Mouse (Mus musculus): ENCODE measurements at regions not wholly inside any gene's neighbourhood (a gene's known extent, or its start where the extent isn't known, plus 50 kb on each side); places are given as distances from the start of the nearest gene placed in this dataset.

GRCm38 (mm10) chr9:84936291-84937055 lies 376.1 kb upstream of the Gm11114 start:
- no peak for ATAC-seq

GRCm38 (mm10) chr9:84966558-84967154 lies 345.9 kb upstream of the Gm11114 start:
- ATAC-seq, result no peak

GRCm38 (mm10) chr9:84969975-84970608 lies 342.5 kb upstream of the Gm11114 start:
- peak; percentile 41 for ATAC-seq

DNA sequence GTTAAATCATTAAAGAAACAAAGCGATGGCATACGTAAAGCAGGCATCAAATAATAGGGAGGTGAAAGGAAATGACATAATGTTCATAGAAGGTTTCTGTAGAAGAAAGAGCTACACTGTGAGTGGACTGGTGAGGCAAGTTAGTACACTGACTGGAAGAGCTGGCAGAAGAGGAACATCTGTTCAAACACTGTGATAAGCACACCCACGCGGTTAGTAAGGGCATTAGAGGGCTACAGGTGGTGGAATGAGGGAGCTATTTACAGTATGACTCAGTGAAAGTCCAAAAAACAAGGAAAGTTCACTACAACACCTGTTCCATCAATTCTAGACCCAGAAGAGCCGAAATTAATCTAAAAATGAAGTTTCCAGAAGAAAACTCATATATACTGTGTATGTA lies 335.1 kb upstream of the Gm11114 start:
- no peak for ATAC-seq

DNA sequence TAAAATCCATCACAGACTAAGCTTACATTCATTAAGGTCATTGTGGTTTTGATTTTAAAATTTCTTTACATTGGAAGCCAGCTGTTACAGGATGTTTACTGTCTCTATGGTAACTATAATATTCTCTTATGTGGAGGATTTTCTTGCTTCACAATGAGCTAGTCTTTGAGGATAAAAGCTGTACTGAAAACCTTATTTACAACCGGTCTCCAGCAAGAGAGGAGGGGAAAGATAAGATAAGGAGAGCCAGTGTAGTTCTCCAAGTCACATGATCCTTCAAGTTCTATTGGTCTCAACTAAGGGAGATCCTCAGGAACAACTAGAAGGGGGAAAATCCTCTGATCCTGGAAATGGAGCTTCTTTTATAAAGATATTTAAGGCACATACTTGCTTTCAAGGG lies 309.2 kb upstream of the Gm11114 start:
- ATAC-seq, result peak; percentile 49

- ATAC-seq, result peak; percentile 68
These were observed 301.2 kb upstream of the Gm11114 start for GRCm38 (mm10) chr9:85011361-85011760.

- no peak for ATAC-seq
These were observed 264.2 kb upstream of the Gm11114 start for GRCm38 (mm10) chr9:85048112-85048978.

DNA sequence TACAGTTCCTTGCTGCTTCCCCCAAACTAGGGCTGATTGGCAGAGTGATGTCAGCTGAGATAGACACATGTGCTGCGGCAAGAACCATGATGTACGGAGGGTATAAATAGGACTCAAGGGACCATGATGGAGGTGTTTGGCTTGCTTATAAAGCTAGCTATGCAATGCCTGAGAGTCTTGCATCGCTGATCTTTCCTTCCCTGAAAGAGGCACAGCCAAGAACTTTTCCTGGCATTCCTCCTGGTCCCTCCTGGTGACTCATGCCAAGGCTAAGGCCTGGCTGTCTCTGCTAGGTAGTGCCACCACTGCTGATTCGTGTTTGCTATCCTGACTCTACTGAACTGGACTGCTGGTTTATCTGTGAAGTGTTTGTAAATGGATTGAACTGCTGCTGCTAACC lies 260.0 kb upstream of the Gm11114 start:
- ATAC-seq, result no peak

DNA sequence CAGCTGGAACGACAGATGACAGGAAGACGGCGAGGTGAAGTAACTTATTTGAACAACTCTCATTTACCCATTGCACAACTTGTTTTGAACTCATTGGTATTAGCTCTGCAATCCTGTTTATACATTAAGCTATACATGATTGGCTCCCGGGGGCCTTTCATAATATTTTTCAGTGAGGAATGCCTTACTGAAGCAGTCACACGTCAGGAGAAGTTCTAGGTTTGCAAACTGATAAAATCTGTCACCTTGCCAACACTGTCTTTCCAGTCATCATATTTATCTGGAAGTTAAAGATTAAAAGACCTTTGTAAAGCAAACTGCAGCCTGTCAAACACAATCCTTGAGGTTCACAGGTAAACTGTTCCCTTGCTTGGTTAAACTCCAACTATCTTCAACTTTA lies 232.6 kb upstream of the Gm11114 start:
- ATAC-seq, result no peak

DNA sequence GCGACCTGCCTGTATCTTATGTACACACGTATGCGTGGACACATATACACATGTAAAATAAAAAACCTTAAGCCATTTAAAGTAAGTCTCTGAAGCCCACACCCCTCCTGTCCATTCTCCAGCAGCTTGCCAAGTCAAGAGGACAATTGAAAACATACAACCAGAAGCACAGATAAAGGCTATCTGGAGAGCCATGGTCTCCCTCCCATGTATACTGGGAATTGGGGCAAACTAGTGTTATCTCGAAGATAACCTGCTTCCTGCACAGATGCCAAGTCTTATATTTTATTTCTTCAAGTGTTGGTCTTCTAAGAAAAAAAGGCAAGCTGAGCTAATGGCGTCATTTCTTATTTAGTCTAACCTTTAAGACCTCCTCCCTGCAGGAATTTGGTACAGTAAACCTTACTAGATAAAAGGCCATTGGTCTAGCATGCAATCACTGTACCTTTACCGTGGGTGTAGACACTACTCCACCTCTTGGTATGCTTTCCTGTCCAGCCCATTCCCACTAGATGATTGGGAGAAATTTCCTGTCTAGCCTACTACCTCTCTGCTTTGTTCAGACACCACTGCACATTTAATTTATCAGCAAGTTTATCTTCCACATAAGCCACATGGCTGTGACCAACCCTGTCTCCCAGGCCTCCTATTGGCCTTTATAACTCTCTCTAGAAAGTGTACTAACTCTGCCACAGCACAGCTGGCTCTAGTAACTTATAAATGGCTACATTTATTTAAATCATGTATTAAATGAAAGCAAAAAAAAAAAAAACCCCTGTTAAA lies 223.8 kb upstream of the Gm11114 start:
- ATAC-seq, result no peak

DNA sequence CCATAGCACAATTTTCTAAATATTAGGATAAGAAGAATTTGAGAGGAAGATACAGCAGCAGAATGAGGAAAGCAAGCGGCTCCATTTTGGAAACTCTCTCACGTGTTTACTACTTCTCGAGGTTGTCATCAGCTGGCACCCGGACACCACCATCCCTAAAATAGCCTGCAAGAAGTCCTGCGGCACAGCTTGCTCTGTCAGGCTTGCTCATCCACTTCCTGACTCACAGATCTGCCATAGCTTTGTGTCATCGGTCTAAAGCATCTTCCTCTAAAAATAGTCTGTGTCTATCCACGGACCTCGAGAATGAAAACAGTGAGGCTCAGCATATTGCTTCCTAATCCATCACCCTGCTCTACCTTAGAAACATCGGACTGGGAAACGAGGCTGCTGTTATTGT lies 222.3 kb upstream of the Gm11114 start:
- no peak for ATAC-seq

- ATAC-seq, result peak; percentile 69
These were observed 217.3 kb upstream of the Gm11114 start for GRCm38 (mm10) chr9:85095234-85095633.

DNA sequence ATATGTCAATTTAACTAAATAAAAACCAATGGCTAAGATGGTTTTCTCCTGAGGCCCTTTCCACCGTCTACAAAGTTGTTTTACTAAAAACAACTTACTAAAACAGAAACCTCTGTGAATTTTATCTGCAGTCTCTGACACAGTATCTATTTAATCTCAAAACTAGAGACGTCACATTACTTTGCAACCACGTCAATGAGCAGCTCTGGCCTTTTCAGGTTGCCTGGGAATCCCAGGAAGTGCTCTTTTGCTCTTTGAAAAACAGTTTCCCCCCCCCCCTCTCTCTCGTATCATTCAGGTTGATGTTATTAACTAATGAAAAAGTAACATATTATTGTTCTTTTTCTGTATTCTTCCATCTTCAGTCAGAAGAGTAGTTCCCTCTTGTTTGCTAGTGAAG lies 216.1 kb upstream of the Gm11114 start:
- ATAC-seq, result peak; percentile 73

DNA sequence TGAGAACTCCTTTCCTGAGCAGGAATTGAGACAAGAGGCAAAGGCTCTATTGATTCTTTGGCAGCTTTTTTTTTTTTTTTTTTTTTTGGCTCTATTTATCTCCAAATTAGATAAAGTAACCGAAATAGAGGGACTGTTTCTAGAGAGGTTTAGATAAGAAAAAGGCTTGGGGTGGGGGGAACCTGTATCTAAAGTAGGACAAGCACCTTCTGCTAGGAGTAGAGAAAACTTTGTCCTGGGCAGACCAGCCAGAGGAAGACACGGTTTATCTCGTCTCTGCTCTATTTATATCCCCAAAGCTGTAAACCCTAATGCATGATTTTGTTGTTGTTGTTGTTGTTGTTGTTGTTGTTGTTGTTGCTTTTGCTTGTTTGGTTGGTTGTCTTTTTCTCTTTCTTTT lies 199.6 kb upstream of the Gm11114 start:
- no peak for ATAC-seq

- ATAC-seq, result no peak
These were observed 198.3 kb upstream of the Gm11114 start for GRCm38 (mm10) chr9:85114234-85114633.

DNA sequence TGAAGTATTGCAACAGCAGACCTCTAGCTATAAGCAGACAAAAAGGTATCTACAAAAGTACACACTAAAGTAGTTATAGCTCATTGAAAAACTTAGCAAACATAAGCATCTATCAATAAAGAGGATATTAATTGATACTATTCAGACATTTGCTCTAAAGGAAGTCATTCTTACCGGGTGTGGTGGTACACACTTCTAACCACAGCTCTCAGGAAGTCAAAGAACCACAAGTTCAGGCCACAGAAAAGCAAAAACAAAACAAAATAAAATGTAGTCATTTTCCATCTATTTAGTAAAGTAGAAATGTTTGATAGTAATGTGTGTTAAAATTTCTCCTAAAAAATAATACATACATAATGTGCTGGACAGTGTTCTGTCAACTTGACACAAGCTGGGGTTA lies 192.5 kb upstream of the Gm11114 start:
- ATAC-seq, result peak; percentile 86

- ATAC-seq, result no peak
These were observed 191.5 kb upstream of the Gm11114 start for GRCm38 (mm10) chr9:85121059-85121458.

GRCm38 (mm10) chr9:85123706-85124105 lies 188.9 kb upstream of the Gm11114 start:
- peak; percentile 34 for ATAC-seq

- peak; percentile 69 for ATAC-seq
These were observed 186.8 kb upstream of the Gm11114 start for GRCm38 (mm10) chr9:85125775-85126174.

- no peak for ATAC-seq
These were observed 186.0 kb upstream of the Gm11114 start for GRCm38 (mm10) chr9:85126541-85126940.

- no peak for ATAC-seq
These were observed 185.5 kb upstream of the Gm11114 start for GRCm38 (mm10) chr9:85127107-85127506.

GRCm38 (mm10) chr9:85134900-85135299 lies 177.7 kb upstream of the Gm11114 start:
- ATAC-seq, result no peak
